Mouse (Mus musculus) left cerebral cortex, adult 9 months (tissue): ENCODE data around the gene Csf2ra.
"Not testable (repeated sequence)": the region's sequence is repeated elsewhere in the genome, so short reads cannot be mapped to it uniquely, and the experiment has no call there.

ENCODE experiments used
- DNase-seq, 2 experiments: peaks; one replicate each; pipeline ENCODE4 v3.0.0; 2022; ENCODE audit warnings: low spot score in 2 of 2

Gene Csf2ra

GRCm38 (mm10) chr19:61227941-61228701 is at the start of gene Csf2ra:
Gene Csf2ra, minus strand, starts transcription at chr19:61228429.
- peak; percentile 16 to 25 for DNase-seq

- no peak for DNase-seq
Observed at GRCm38 (mm10) chr19:61275446-61275845, 47.2 kb upstream of the Csf2ra start.

GRCm38 (mm10) chr19:61269141-61269540 is 40.9 kb upstream of the Csf2ra start:
- not testable (repeated sequence) for DNase-seq

DNA sequence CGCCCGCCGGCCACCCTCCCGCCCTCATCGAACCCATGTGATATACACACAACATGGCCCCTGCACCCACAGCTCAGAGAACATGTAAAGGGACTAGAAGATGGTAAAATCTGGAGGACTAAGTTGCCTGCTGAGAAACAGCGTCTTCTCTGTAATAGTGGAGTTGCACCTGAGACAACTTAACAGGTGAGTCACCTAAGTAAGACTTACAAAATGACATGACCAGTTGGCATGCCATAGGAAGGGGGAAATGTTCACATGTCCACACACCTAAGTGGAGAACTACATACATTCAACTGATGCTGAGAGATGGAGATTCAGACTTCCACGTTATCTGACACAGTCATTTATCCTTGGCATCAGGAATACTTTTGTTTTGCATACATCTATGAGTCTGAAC is 38.9 kb upstream of the Csf2ra start:
- DNase-seq, result no peak

DNA sequence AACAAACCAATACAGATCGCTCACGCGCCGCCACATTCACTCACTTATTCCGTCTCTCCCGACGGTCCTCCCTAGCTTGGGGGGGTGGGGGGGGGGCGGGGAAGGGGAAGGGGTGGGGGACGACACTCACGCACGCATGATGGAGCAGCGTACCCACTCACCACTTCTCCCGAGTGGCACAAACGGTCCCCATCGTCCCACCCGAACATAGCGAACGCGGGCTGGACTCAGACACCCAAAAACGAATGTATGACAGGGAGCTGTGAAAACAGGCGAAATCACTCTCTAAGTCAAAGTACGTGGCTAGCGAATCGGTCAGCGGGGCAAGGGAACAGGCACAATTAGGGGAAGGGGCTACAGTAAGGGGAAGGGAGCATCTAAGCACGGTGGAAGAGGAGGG is 38.4 kb upstream of the Csf2ra start:
- no peak for DNase-seq

GRCm38 (mm10) chr19:61266246-61266615 is 38.0 kb upstream of the Csf2ra start:
- DNase-seq, result peak in 1 of 2 experiments; percentile 8

GRCm38 (mm10) chr19:61265349-61266245 is 37.4 kb upstream of the Csf2ra start:
- peak; percentile 44 to 57 for DNase-seq

- DNase-seq, result no peak
Observed at GRCm38 (mm10) chr19:61264933-61265332, 36.7 kb upstream of the Csf2ra start.

DNA sequence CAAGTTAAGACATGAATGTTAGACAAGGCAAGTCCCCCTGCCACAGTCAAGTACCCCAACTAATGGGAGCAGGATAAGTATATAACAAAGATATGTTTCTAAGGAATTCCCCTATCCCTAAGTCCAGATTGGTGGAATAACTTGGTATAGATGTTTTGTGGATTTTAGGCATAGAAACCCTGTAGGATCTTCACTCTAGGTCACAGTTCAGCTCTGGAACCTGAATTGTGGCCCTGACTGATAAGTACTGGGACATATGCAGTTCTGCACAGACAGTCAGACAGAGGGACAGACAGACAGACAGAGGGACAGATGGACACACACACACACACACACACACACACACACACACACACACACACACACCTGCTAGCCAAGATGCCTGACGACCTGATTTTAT is 36.0 kb upstream of the Csf2ra start:
- DNase-seq, result no peak

GRCm38 (mm10) chr19:61261241-61261640 is 33.0 kb upstream of the Csf2ra start:
- no peak for DNase-seq

- no peak for DNase-seq
Observed at GRCm38 (mm10) chr19:61257733-61258132, 29.5 kb upstream of the Csf2ra start.

GRCm38 (mm10) chr19:61256166-61256887 is 28.1 kb upstream of the Csf2ra start:
- no peak for DNase-seq

- not testable (repeated sequence) for DNase-seq
Observed at GRCm38 (mm10) chr19:61247334-61247733, 19.1 kb upstream of the Csf2ra start.

- DNase-seq, result no peak
Observed at GRCm38 (mm10) chr19:61244721-61245436, 16.6 kb upstream of the Csf2ra start.

DNA sequence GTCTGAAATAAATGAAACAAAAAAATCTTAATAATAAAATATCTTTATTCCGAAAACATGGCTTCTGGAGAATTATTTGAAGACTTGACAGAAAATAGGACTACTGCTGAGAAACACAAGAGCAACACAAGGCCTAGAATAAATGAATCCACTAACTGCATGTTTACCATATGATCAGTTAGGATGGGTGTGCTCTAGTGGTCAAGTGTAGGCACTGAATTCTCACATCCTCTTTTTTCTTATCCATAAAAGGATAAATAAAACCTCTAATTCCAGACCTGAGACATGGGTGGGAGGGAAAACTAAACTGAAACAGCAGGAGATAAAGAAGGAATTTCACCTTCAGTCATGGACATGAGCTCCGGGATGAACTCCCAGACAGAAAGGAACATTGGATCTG is 9.7 kb upstream of the Csf2ra start:
- DNase-seq, result no peak

- DNase-seq, result no peak
Observed at GRCm38 (mm10) chr19:61234532-61234931, 6.3 kb upstream of the Csf2ra start.

DNA sequence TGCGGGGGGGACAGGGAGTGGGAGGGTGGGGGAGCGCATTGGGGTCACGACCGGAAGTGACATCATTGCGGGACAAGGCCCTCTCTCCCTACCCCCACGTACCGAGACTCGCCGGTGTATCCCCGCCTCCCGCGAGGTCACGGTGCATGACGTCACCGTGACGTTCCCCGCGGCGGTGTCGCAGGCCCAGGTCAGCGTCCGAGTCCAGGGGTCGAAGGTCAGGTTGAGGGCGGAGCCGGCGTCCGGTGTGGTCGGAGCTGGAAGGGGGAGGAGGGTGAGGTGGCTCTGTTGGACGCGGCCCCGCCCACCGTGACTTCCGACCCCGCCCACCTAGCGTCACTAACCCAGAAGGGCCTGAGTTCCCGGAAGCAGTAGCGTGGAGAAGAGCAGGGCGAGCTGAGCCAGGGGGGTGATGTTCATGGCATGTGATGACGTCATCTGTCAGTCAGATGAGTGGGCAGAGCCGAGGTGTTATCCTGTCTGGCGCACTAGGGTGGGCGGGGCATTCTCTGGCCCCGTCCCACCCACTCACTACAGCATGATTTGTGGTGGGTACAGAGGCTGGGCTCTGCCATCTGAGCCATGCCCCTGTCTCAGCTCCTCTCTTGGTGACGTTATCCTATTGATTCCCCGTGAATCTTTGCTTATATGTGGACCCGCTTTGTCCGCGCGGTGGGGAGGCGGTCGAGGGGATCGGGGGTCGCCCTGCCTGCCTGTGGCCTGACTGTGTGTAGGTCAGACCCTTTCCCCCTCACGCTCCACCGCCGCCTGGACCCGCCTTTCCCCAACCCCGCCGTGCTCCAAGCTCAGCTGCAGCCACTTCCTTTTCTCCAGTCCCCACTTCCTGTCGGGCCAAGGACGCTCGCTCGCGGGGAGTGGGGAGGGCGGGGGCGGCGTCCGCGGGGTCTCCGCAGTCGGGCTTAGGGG is 1.0 kb downstream of the Csf2ra start:
- DNase-seq, result peak; percentile 89 to 91

DNA sequence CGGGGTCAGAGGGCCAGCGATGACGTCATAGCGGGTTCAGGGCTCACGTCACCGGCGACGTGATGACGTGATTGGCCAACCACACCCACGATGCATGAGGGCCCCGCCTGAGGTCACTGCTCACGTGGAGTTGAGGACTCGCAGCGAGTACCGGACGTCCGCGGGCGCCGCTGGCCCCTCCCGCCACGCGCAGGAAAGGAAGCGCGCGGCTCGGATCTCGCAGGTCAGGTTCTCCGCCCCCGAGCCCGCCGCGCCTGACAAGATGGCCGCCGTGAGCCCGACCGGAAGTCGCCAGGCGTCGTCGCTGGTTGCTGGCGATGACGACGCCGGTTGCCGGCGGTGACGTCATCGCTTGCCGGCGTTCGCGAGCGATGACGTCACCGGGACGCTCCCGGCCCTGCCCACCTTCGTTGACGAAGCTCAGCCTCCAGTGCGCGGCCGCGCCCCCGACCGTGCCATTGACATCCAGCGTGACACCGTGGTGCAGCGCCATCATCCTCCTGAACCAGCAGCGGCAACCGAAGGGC is 1.8 kb downstream of the Csf2ra start:
- DNase-seq, result peak in 1 of 2 experiments; percentile 55

DNA sequence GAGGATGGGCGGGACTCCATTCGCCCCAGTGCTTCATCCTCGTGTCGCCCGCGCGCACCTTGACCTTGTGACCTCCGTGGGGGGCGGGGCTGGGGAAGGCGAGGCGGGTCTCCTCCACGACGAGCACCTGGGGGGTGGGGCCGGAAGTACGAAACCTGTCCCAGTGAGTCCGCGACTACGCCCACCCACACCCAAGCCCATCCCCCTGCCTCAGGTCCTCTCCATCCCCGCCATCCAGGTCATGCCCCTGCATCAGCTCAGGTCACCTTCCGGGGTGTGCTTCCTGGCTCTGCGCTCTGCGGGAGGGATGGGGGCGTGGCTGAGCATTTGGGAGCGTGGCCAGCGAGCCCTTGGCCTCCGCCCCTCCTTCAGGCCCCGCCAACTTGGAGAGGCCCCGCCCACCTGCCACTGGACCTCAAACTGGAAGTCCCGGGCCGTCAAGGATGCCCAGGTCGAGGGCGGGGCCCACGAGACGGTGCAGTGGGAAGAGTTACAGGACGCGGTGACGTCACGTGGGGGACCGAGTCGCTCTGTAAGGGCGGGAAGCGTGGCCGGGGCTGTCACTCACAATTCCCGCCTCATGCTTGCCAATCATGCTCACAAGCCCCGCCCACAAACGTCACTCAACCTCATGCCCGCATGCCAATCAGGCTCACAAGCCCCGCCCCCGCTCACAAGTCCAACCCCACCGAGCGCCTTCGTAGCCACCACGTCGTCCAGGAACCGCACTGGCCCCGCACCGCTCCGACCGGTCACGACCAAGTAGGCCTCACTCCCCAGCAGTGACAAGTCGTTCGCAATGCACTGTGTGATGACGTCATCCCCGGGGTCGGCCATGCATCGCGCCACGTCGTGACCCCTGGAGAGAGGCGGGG is 2.5 kb downstream of the Csf2ra start:
- peak; percentile 85 to 91 for DNase-seq
